Mouse (Mus musculus): ENCODE measurements at regions not wholly inside any gene's neighbourhood (a gene's known extent, or its start where the extent isn't known, plus 50 kb on each side); places are given as distances from the start of the nearest gene placed in this dataset.
A peak's percentile ranks its signal among the peaks of the same experiment; 100 is the strongest.

GRCm38 (mm10) chr2:137715891-137716290 is 540.5 kb upstream of the Btbd3 start:
- no peak for DNase-seq (ENCODE audit: low spot score in 2 of 2)

- DNase-seq (ENCODE audit: low spot score in 2 of 2), result no peak
These were observed 549.8 kb upstream of the Btbd3 start for GRCm38 (mm10) chr2:137706528-137706988.

GRCm38 (mm10) chr2:137705724-137706422 is 550.5 kb upstream of the Btbd3 start:
- peak in 1 of 2 experiments; percentile 20 for DNase-seq (ENCODE audit: low spot score in 2 of 2)

GRCm38 (mm10) chr2:137704948-137705723 is 551.2 kb upstream of the Btbd3 start:
- no peak for DNase-seq (ENCODE audit: low spot score in 2 of 2)

GRCm38 (mm10) chr2:137704565-137704947 is 551.8 kb upstream of the Btbd3 start:
- DNase-seq (ENCODE audit: low spot score in 2 of 2), result no peak

GRCm38 (mm10) chr2:137704051-137704450 is 552.3 kb upstream of the Btbd3 start:
- no peak for DNase-seq (ENCODE audit: low spot score in 2 of 2)

- DNase-seq (ENCODE audit: low spot score in 2 of 2), result no peak
These were observed 560.5 kb upstream of the Btbd3 start for GRCm38 (mm10) chr2:137695885-137696284.

- DNase-seq (ENCODE audit: low spot score in 2 of 2), result no peak
These were observed 562.3 kb upstream of the Btbd3 start for GRCm38 (mm10) chr2:137694020-137694419.

- DNase-seq (ENCODE audit: low spot score in 2 of 2), result no peak
These were observed 569.2 kb upstream of the Btbd3 start for GRCm38 (mm10) chr2:137687208-137687607.

- no peak for DNase-seq (ENCODE audit: low spot score in 2 of 2)
These were observed 569.6 kb upstream of the Btbd3 start for GRCm38 (mm10) chr2:137686735-137687134.

- no peak for DNase-seq (ENCODE audit: low spot score in 2 of 2)
These were observed 565.3 kb upstream of the Jag1 start for GRCm38 (mm10) chr2:137681762-137682161.

GRCm38 (mm10) chr2:137663171-137663570 is 546.7 kb upstream of the Jag1 start:
- no peak for DNase-seq (ENCODE audit: low spot score in 2 of 2)

- peak in 1 of 2 experiments; percentile 4 for DNase-seq (ENCODE audit: low spot score in 2 of 2)
These were observed 545.8 kb upstream of the Jag1 start for GRCm38 (mm10) chr2:137662216-137662615.

- no peak for DNase-seq (ENCODE audit: low spot score in 2 of 2)
These were observed 544.0 kb upstream of the Jag1 start for GRCm38 (mm10) chr2:137660449-137660848.

- DNase-seq (ENCODE audit: low spot score in 2 of 2), result no peak
These were observed 537.9 kb upstream of the Jag1 start for GRCm38 (mm10) chr2:137654296-137654695.

GRCm38 (mm10) chr2:137644160-137644559 is 527.7 kb upstream of the Jag1 start:
- no peak for DNase-seq (ENCODE audit: low spot score in 2 of 2)

- no peak for DNase-seq (ENCODE audit: low spot score in 2 of 2)
These were observed 527.0 kb upstream of the Jag1 start for GRCm38 (mm10) chr2:137643269-137644055.

- no peak for DNase-seq (ENCODE audit: low spot score in 2 of 2)
These were observed 518.7 kb upstream of the Jag1 start for GRCm38 (mm10) chr2:137635019-137635621.

- peak; percentile 4 to 20 for DNase-seq (ENCODE audit: low spot score in 2 of 2)
These were observed 500.2 kb upstream of the Jag1 start for GRCm38 (mm10) chr2:137616637-137617036.

GRCm38 (mm10) chr2:137613791-137614190 is 497.3 kb upstream of the Jag1 start:
- no peak for DNase-seq (ENCODE audit: low spot score in 2 of 2)

GRCm38 (mm10) chr2:137608506-137608905 is 492.1 kb upstream of the Jag1 start:
- no peak for DNase-seq (ENCODE audit: low spot score in 2 of 2)

All from left cerebral cortex, adult 18-20 months (tissue).